Mouse (Mus musculus) C2C12 (cell line): ENCODE measurements around the gene Ctsl.

ENCODE experiments used
- CTCF ChIP-seq: IDR thresholded peaks from one replicate; pipeline ENCODE4 v1.5.1; 2011; ENCODE audit not compliant: control insufficient read depth, insufficient read depth, insufficient read length
- MAX ChIP-seq: IDR thresholded peaks from one replicate; pipeline ENCODE4 v1.6.1; 2011; ENCODE audit warnings: mild to moderate bottlenecking, control low read depth
- MYOD1 ChIP-seq: IDR thresholded peaks from one replicate; pipeline ENCODE4 v1.6.1; 2011; ENCODE audit warnings: low read depth; ENCODE audit not compliant: control insufficient read depth, insufficient read length
- MYOG ChIP-seq: IDR thresholded peaks from one replicate; pipeline ENCODE4 v1.6.1; 2011; ENCODE audit not compliant: control insufficient read depth, insufficient read length; ENCODE audit errors: extremely low read depth

GRCm38 (mm10) chr13:64361020-64361419 lies 9.7 kb downstream of the Ctsl start:
- no peak for TF ChIP-seq CTCF
- no peak for TF ChIP-seq MYOG
- TF ChIP-seq MYOD1, result no peak
- no peak for TF ChIP-seq MAX
